Mouse (Mus musculus) ovary, postnatal 10 days (tissue): ENCODE measurements around the gene Vipr1.
"Not testable (repeated sequence)": the region's sequence is repeated elsewhere in the genome, so short reads cannot be mapped to it uniquely, and the experiment has no call there.

ENCODE experiments used
- DNase-seq: peaks from one replicate; pipeline ENCODE4 v3.0.0; 2022; ENCODE audit warnings: low spot score

Vipr1 gene

GRCm38 (mm10) chr9:121642401-121643181, at the start of gene Vipr1:
Gene Vipr1 (plus strand): TSS chr9:121642716.
- peak; percentile 25 for DNase-seq

GRCm38 (mm10) chr9:121592948-121593550, 49.5 kb upstream of the Vipr1 start:
- no peak for DNase-seq

GRCm38 (mm10) chr9:121593768-121594167, 48.7 kb upstream of the Vipr1 start:
- not testable (repeated sequence) for DNase-seq

- DNase-seq = no peak
Observed at GRCm38 (mm10) chr9:121594771-121595170, 47.7 kb upstream of the Vipr1 start.

- no peak for DNase-seq
Observed at GRCm38 (mm10) chr9:121598106-121598505, 44.4 kb upstream of the Vipr1 start.

- no peak for DNase-seq
Observed at GRCm38 (mm10) chr9:121599551-121599950, 43.0 kb upstream of the Vipr1 start.

- DNase-seq = no peak
Observed at GRCm38 (mm10) chr9:121600201-121600860, 42.2 kb upstream of the Vipr1 start.

GRCm38 (mm10) chr9:121600861-121601427, 41.6 kb upstream of the Vipr1 start:
- no peak for DNase-seq

- DNase-seq = no peak
Observed at GRCm38 (mm10) chr9:121602381-121602780, 40.1 kb upstream of the Vipr1 start.

GRCm38 (mm10) chr9:121605414-121606278, 36.9 kb upstream of the Vipr1 start:
- peak; percentile 37 for DNase-seq

- no peak for DNase-seq
Observed at GRCm38 (mm10) chr9:121606498-121607096, 35.9 kb upstream of the Vipr1 start.

GRCm38 (mm10) chr9:121609381-121609780, 33.1 kb upstream of the Vipr1 start:
- DNase-seq = no peak

GRCm38 (mm10) chr9:121613192-121613591, 29.3 kb upstream of the Vipr1 start:
- DNase-seq = no peak

GRCm38 (mm10) chr9:121614241-121614757, 28.2 kb upstream of the Vipr1 start:
- no peak for DNase-seq

- no peak for DNase-seq
Observed at GRCm38 (mm10) chr9:121616471-121616870, 26.0 kb upstream of the Vipr1 start.

- no peak for DNase-seq
Observed at GRCm38 (mm10) chr9:121619441-121619840, 23.1 kb upstream of the Vipr1 start.

- no peak for DNase-seq
Observed at GRCm38 (mm10) chr9:121623235-121623634, 19.3 kb upstream of the Vipr1 start.

- no peak for DNase-seq
Observed at GRCm38 (mm10) chr9:121624920-121625319, 17.6 kb upstream of the Vipr1 start.

- DNase-seq = no peak
Observed at GRCm38 (mm10) chr9:121630627-121631026, 11.9 kb upstream of the Vipr1 start.

- DNase-seq = no peak
Observed at GRCm38 (mm10) chr9:121631946-121632345, 10.6 kb upstream of the Vipr1 start.

GRCm38 (mm10) chr9:121632891-121633290, 9.6 kb upstream of the Vipr1 start:
- no peak for DNase-seq
